Mouse (Mus musculus) E14TG2a.4 (cell line): Measurements from ENCODE around the gene Rhof.

Source experiments
- CTCF ChIP-seq: conservative IDR thresholded peaks from 2 replicates; pipeline ENCODE4 v1.5.1; 2014; ENCODE audit warnings: low read length
- NANOG ChIP-seq: IDR thresholded peaks from 2 replicates; pipeline ENCODE4 v1.6.1; 2014; ENCODE audit warnings: borderline replicate concordance, low read length, mixed read lengths
- POU5F1 ChIP-seq: IDR thresholded peaks from 2 replicates; pipeline ENCODE4 v1.6.1; 2014; ENCODE audit warnings: low read length, borderline replicate concordance

- TF ChIP-seq CTCF (no peak), NANOG (no peak), POU5F1 (no peak)
These were observed 34.0 kb downstream of the Rhof start for GRCm38 (mm10) chr5:123098487-123098886.
